In genomic region chr14:54178856-54179255, GRCm38 (mm10) we compare ENCODE assay signal across 24 mouse cellular contexts.
DNase-seq lines count a peak whose midpoint lies in the region; ATAC-seq lines count a peak whose summit lies in the region.
"Had no signal": no experiment of that assay in that cellular context is flagged by ENCODE, and none has a peak within 500 bp of the region (broad histone marks: within the 10 kb centered on the region; RNA-seq: fewer than 3 reads in every experiment).

No protein-coding gene starts in this region.

- DNase-seq in heart, embryonic 10.5 days (ENCODE audit: low spot score): no peak
- no peak for DNase-seq in heart, postnatal 25 days (ENCODE audit: low spot score)
- peak; percentile 42 for DNase-seq in thymus, postnatal 0 days (ENCODE audit: low spot score)
- DNase-seq in thymus, postnatal 36 days: no peak
- DNase-seq in naive thymus-derived CD4-positive, alpha-beta T cell, adult 2 months (ENCODE audit: low read depth): peak; percentile 65
- DNase-seq in right cerebral cortex, postnatal 4 days: no peak
- DNase-seq: adrenal gland, adult 8-10 months; adrenal gland, postnatal 14 days; adrenal gland, postnatal 36 days; cerebellum, adult 11-12 months; cerebellum, adult 2 months; cerebellum, adult 9-10 months; cerebellum, postnatal 25 days; forebrain, postnatal 0 days had no signal

- ATAC-seq in midbrain, embryonic 16.5 days: no peak
- no peak for ATAC-seq in midbrain, embryonic 13.5 days
- ATAC-seq: activated CD4-positive, CD25-positive, alpha-beta regulatory T cell, adult 4 months; forebrain, embryonic 13.5 days; forebrain, embryonic 15.5 days; forebrain, postnatal 0 days; Patski had no signal

- 0 out of 2 replicates have a peak overlapping the region, but pooled peaks have one; percentile 6 for H3K27ac ChIP-seq in heart, embryonic 10.5 days
- 0 out of 2 replicates have a peak overlapping the region, but pooled peaks have one; percentile 12 for H3K27ac ChIP-seq in midbrain, embryonic 16.5 days (ENCODE audit: low read length)
- no peak overlapping the region for H3K27ac ChIP-seq in midbrain, embryonic 13.5 days
- H3K27ac ChIP-seq: embryonic facial prominence, embryonic 10.5 days; embryonic facial prominence, embryonic 12.5 days; forebrain, embryonic 13.5 days; forebrain, embryonic 15.5 days had no signal

- H3K9me3 ChIP-seq in heart, embryonic 10.5 days: no peaks in the 10 kb centered on the region
- H3K9me3 ChIP-seq in midbrain, embryonic 16.5 days (replicated peaks; ENCODE audit: control insufficient read depth, low read length, poor library complexity, severe bottlenecking): no peaks in the 10 kb centered on the region
- no peaks in the 10 kb centered on the region for H3K9me3 ChIP-seq in midbrain, embryonic 13.5 days
- H3K9me3 ChIP-seq: embryonic facial prominence, embryonic 10.5 days; embryonic facial prominence, embryonic 12.5 days; forebrain, embryonic 13.5 days; forebrain, embryonic 15.5 days; G1E had no signal

- no peak overlapping the region for H3K4me2 ChIP-seq in midbrain, embryonic 16.5 days (ENCODE audit: low read length)
- no peak overlapping the region for H3K4me2 ChIP-seq in midbrain, embryonic 13.5 days (replicated peaks)
- H3K4me2 ChIP-seq: embryonic facial prominence, embryonic 12.5 days; forebrain, embryonic 13.5 days; forebrain, embryonic 15.5 days had no signal

- H3K4me3 ChIP-seq in heart, embryonic 10.5 days: no peak overlapping the region
- no peak overlapping the region for H3K4me3 ChIP-seq in midbrain, embryonic 16.5 days (ENCODE audit: low read depth, low read length)
- H3K4me3 ChIP-seq in midbrain, embryonic 13.5 days (replicated peaks): no peak overlapping the region
- H3K4me3 ChIP-seq: embryonic facial prominence, embryonic 10.5 days; embryonic facial prominence, embryonic 12.5 days; forebrain, embryonic 13.5 days; forebrain, embryonic 15.5 days had no signal

- no peaks in the 10 kb centered on the region for H3K27me3 ChIP-seq in heart, embryonic 10.5 days (ENCODE audit: insufficient read depth, poor library complexity, severe bottlenecking)
- H3K27me3 ChIP-seq in midbrain, embryonic 16.5 days (ENCODE audit: control insufficient read depth, insufficient read depth, low read depth, low read length): no peaks in the 10 kb centered on the region
- H3K27me3 ChIP-seq in midbrain, embryonic 13.5 days: no peaks in the 10 kb centered on the region
- H3K27me3 ChIP-seq: CH12.LX; embryonic facial prominence, embryonic 12.5 days; forebrain, embryonic 13.5 days; forebrain, embryonic 15.5 days; Patski had no signal

- peaks cover 35% of the 10 kb centered on the region for H3K4me1 ChIP-seq in heart, embryonic 10.5 days
- H3K4me1 ChIP-seq in midbrain, embryonic 16.5 days (ENCODE audit: control insufficient read depth, insufficient read depth, low read length): peaks cover 33% of the 10 kb centered on the region
- H3K4me1 ChIP-seq in midbrain, embryonic 13.5 days (replicated peaks): peaks cover 36% of the 10 kb centered on the region
- H3K4me1 ChIP-seq: embryonic facial prominence, embryonic 10.5 days had no signal

- H3K9ac ChIP-seq in midbrain, embryonic 16.5 days (ENCODE audit: low read depth, low read length): no peak overlapping the region
- no peak overlapping the region for H3K9ac ChIP-seq in midbrain, embryonic 13.5 days (replicated peaks)
- H3K9ac ChIP-seq: embryonic facial prominence, embryonic 12.5 days; forebrain, embryonic 13.5 days; forebrain, embryonic 15.5 days; forebrain, postnatal 0 days had no signal

- no peaks in the 10 kb centered on the region for H3K36me3 ChIP-seq in heart, embryonic 10.5 days
- H3K36me3 ChIP-seq in midbrain, embryonic 16.5 days (ENCODE audit: control insufficient read depth, insufficient read depth, low read length): no peaks in the 10 kb centered on the region
- no peaks in the 10 kb centered on the region for H3K36me3 ChIP-seq in midbrain, embryonic 13.5 days
- H3K36me3 ChIP-seq: embryonic facial prominence, embryonic 10.5 days; embryonic facial prominence, embryonic 12.5 days; forebrain, embryonic 15.5 days; G1E had no signal

- WGBS in heart, embryonic 10.5 days: 85% methylated on average over 3 of the region's 3 CpGs
- 92% methylated on average over 3 of the region's 3 CpGs for WGBS in midbrain, embryonic 16.5 days
- WGBS in midbrain, embryonic 13.5 days: 98% methylated on average over 3 of the region's 3 CpGs

- intact Hi-C loops in heart, postnatal 25 days (cut with DNase I): no loop called here

Comparison
In these comparisons a context has a peak if more than half of its experiments do, and no peak if none do; other contexts are left out.
1. DNase-seq: peak in thymus, postnatal 0 days (single experiment) and naive thymus-derived CD4-positive, alpha-beta T cell, adult 2 months (single experiment); none in heart, embryonic 10.5 days (single experiment), heart, postnatal 25 days (single experiment), thymus, postnatal 36 days (0 of 2) and right cerebral cortex, postnatal 4 days (single experiment).